Mouse (Mus musculus) gastrocnemius, adult 2 months (tissue): ENCODE results near the gene Pcsk2. TPM values are rescaled to one million over a fixed set of nuclear protein-coding genes. Genes with fewer than 3 reads are reported as not detected.

Experiments
- DNase-seq: peaks from one replicate; pipeline ENCODE4 v3.0.0; 2022
- H3K27ac ChIP-seq: fragments of 200-600 bp; 2 replicates; pipeline ENCODE4 v1.8.1; 2022; ENCODE audit warnings: mild to moderate bottlenecking
- H3K4me3 ChIP-seq: fragments of 200-600 bp; 2 replicates; pipeline ENCODE4 v1.8.1; 2022; ENCODE audit warnings: mild to moderate bottlenecking, moderate library complexity
- CTCF ChIP-seq: fragments of 200-600 bp; IDR thresholded peaks from 2 replicates; pipeline ENCODE4 v1.8.1; 2022; ENCODE audit warnings: antibody characterized with exemption, mild to moderate bottlenecking, moderate library complexity
- intact Hi-C: fragments of 180-260 bp; cut with DNase I; formaldehyde crosslinking; loops from one replicate; pipeline ENCODE4 v1.15.1; 2025
- total RNA-seq, 2 experiments: library from RNA; stranded (reverse); gene quantifications; 2 replicates each; pipeline ENCODE4 v1.2.3; 2021

Gene Pcsk2
- total RNA-seq, 2 experiments from 2014 or later, result not detected

DNA sequence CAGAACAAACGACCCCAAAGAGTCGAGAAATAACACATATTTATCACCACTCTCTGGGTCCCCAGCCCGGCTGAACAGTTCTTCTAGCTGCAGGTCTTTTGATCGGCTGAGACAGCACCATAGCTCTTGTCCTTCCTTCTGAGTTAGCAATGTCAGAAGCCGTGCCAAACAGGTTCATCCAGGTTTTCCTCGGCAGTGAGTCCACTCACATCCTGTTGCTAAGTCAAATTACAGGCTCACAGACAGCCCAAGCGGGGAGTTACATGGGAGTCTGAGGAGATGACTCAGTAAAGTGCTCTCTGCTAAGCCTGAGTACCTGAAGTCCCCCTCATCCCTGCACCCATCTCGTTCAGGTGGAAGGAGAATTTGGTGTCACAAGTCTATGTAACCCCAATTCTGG is 318.6 kb downstream of the Pcsk2 start:
- Histone ChIP-seq H3K4me3 (no peak overlapping the region), H3K27ac (no peak overlapping the region)
- TF ChIP-seq CTCF, result no peak
- DNase-seq, result no peak
- intact Hi-C loops, result no loop called here
